In the genomic region with DNA sequence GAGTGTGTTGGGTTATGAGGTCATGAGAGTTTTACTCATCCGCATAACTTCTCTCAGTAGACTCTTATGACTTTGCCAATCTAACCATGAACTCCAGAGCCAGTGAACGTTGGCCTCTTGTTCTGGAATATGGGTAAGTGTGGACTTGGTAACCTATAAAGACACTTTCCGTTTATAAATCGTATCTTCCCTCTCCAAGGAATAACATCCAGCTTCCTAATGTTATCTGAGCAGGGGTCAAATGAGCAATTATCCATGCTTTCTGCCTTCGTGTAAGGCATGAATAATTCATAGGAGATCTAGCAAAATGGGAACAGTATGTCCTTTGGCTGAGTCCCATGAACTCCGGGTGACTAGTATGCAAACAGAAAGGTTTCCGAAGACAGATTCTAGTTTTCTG, we compare ENCODE assay signal across 23 mouse cellular contexts. TPM values are rescaled to one million over a fixed set of nuclear protein-coding genes. Genes with fewer than 3 reads are reported as not detected.
DNase-seq lines count a peak whose midpoint lies in the region; ATAC-seq and TF ChIP-seq lines count a peak whose summit lies in the region.
"Had no signal": no experiment of that assay in that cellular context is flagged by ENCODE, and none has a peak within 500 bp of the region (broad histone marks: within the 10 kb centered on the region; RNA-seq: fewer than 3 reads in every experiment).

No protein-coding gene starts in this region.

- H3K27ac ChIP-seq in hindbrain, postnatal 0 days: no peak overlapping the region
- no peak overlapping the region for H3K27ac ChIP-seq in hindbrain, embryonic 11.5 days (ENCODE audit: low read depth, low read length)
- no peak overlapping the region for H3K27ac ChIP-seq in kidney, embryonic 15.5 days
- peak overlapping the region; percentile 36 for H3K27ac ChIP-seq in kidney, postnatal 0 days
- H3K27ac ChIP-seq: embryonic facial prominence, embryonic 12.5 days; forebrain, embryonic 15.5 days; hindbrain, embryonic 10.5 days had no signal

- no peaks in the 10 kb centered on the region for H3K36me3 ChIP-seq in hindbrain, postnatal 0 days (ENCODE audit: insufficient read depth, low read length)
- no peaks in the 10 kb centered on the region for H3K36me3 ChIP-seq in hindbrain, embryonic 11.5 days (ENCODE audit: control insufficient read depth, insufficient read depth, low read length)
- H3K36me3 ChIP-seq in kidney, embryonic 15.5 days: no peaks in the 10 kb centered on the region
- H3K36me3 ChIP-seq in kidney, postnatal 0 days (ENCODE audit: insufficient read depth, low read length): no peaks in the 10 kb centered on the region
- H3K36me3 ChIP-seq: embryonic facial prominence, embryonic 12.5 days; forebrain, embryonic 15.5 days; G1E; hindbrain, embryonic 10.5 days had no signal

- no peak for ATAC-seq in hindbrain, postnatal 0 days
- ATAC-seq in hindbrain, embryonic 11.5 days (ENCODE audit: low FRiP score): no peak
- ATAC-seq in kidney, embryonic 15.5 days (replicated peaks; ENCODE audit: low FRiP score): no peak
- ATAC-seq in kidney, postnatal 0 days (replicated peaks; ENCODE audit: low FRiP score, low read depth): peak; percentile 73
- ATAC-seq: CD4-positive, CD25-positive, alpha-beta regulatory T cell, adult 4 months; forebrain, embryonic 15.5 days had no signal

- H3K4me1 ChIP-seq in hindbrain, postnatal 0 days (ENCODE audit: insufficient read depth, low read length): no peaks in the 10 kb centered on the region
- H3K4me1 ChIP-seq in hindbrain, embryonic 11.5 days (replicated peaks; ENCODE audit: control insufficient read depth, insufficient read depth, low read length): no peaks in the 10 kb centered on the region
- H3K4me1 ChIP-seq in kidney, embryonic 15.5 days: 0 out of 2 replicates have a peak, but pooled peaks cover 3% of the 10 kb centered on the region
- no peaks in the 10 kb centered on the region for H3K4me1 ChIP-seq in kidney, postnatal 0 days (replicated peaks; ENCODE audit: insufficient read depth, low read length)
- H3K4me1 ChIP-seq: embryonic facial prominence, embryonic 12.5 days; forebrain, embryonic 15.5 days; hindbrain, embryonic 10.5 days had no signal

- no peak overlapping the region for H3K9ac ChIP-seq in hindbrain, postnatal 0 days (replicated peaks; ENCODE audit: low read length)
- H3K9ac ChIP-seq in hindbrain, embryonic 11.5 days (ENCODE audit: low read depth, low read length): no peak overlapping the region
- no peak overlapping the region for H3K9ac ChIP-seq in kidney, embryonic 15.5 days
- no peak overlapping the region for H3K9ac ChIP-seq in kidney, postnatal 0 days (ENCODE audit: low read depth, low read length)
- H3K9ac ChIP-seq: embryonic facial prominence, embryonic 12.5 days; forebrain, embryonic 15.5 days had no signal

- no peak for TF ChIP-seq CTCF in hindbrain, postnatal 0 days (IDR thresholded peaks at IDR 0.05; ENCODE audit: low read depth)
- no peak for TF ChIP-seq CTCF in kidney, postnatal 0 days (IDR thresholded peaks at IDR 0.05; ENCODE audit: low read depth)

- H3K4me2 ChIP-seq in hindbrain, postnatal 0 days (ENCODE audit: low read depth, low read length): no peak overlapping the region
- no peak overlapping the region for H3K4me2 ChIP-seq in hindbrain, embryonic 11.5 days (replicated peaks; ENCODE audit: low read depth, low read length)
- no peak overlapping the region for H3K4me2 ChIP-seq in kidney, embryonic 15.5 days
- no peak overlapping the region for H3K4me2 ChIP-seq in kidney, postnatal 0 days (ENCODE audit: low read length)
- H3K4me2 ChIP-seq: embryonic facial prominence, embryonic 12.5 days; forebrain, embryonic 15.5 days; heart, embryonic 11.5 days had no signal

- peak; percentile 29 for DNase-seq in hindbrain, postnatal 0 days (ENCODE audit: low spot score)
- no peak for DNase-seq in hindbrain, embryonic 11.5 days (ENCODE audit: low spot score)
- DNase-seq in kidney, adult 8-10 months: peak; percentile 75 to 87
- peak; percentile 32 for DNase-seq in kidney, postnatal 0 days (ENCODE audit: low spot score)
- peak; percentile 74 to 90 for DNase-seq in kidney, postnatal 36 days
- DNase-seq in urinary bladder, postnatal 25 days (ENCODE audit: low spot score): no peak
- DNase-seq: adrenal gland, postnatal 14 days; B cell, adult 2 months; cerebellum, adult 11-12 months; cerebellum, adult 9-10 months; cerebellum, postnatal 25 days; gastrocnemius, postnatal 10 days; heart, adult 18-20 months had no signal

- H3K4me3 ChIP-seq in hindbrain, postnatal 0 days (ENCODE audit: low read length): no peak overlapping the region
- no peak overlapping the region for H3K4me3 ChIP-seq in hindbrain, embryonic 11.5 days (ENCODE audit: low read depth, low read length)
- no peak overlapping the region for H3K4me3 ChIP-seq in kidney, embryonic 15.5 days (replicated peaks)
- no peak overlapping the region for H3K4me3 ChIP-seq in kidney, postnatal 0 days (replicated peaks; ENCODE audit: low read depth, low read length)
- H3K4me3 ChIP-seq: embryonic facial prominence, embryonic 12.5 days; forebrain, embryonic 15.5 days; hindbrain, embryonic 10.5 days had no signal

- WGBS in hindbrain, postnatal 0 days: 43% methylated on average over 7 of the region's 7 CpGs
- WGBS in hindbrain, embryonic 11.5 days: 67% methylated on average over 7 of the region's 7 CpGs
- 77% methylated on average over 7 of the region's 7 CpGs for WGBS in kidney, embryonic 15.5 days
- 55% methylated on average over 7 of the region's 7 CpGs for WGBS in kidney, postnatal 0 days

- H3K27me3 ChIP-seq in hindbrain, postnatal 0 days (ENCODE audit: insufficient read depth, low read length): no peaks in the 10 kb centered on the region
- H3K27me3 ChIP-seq in hindbrain, embryonic 11.5 days (ENCODE audit: control insufficient read depth, insufficient read depth, low read length): no peaks in the 10 kb centered on the region
- no peaks in the 10 kb centered on the region for H3K27me3 ChIP-seq in kidney, embryonic 15.5 days
- no peaks in the 10 kb centered on the region for H3K27me3 ChIP-seq in kidney, postnatal 0 days (ENCODE audit: insufficient read depth, low read length)
- H3K27me3 ChIP-seq: embryonic facial prominence, embryonic 12.5 days; forebrain, embryonic 15.5 days had no signal

- H3K9me3 ChIP-seq in hindbrain, postnatal 0 days (ENCODE audit: low read length): no peaks in the 10 kb centered on the region
- no peaks in the 10 kb centered on the region for H3K9me3 ChIP-seq in hindbrain, embryonic 11.5 days (ENCODE audit: control insufficient read depth, low read length)
- no peaks in the 10 kb centered on the region for H3K9me3 ChIP-seq in kidney, embryonic 15.5 days (replicated peaks)
- H3K9me3 ChIP-seq in kidney, postnatal 0 days (replicated peaks; ENCODE audit: low read length): no peaks in the 10 kb centered on the region
- H3K9me3 ChIP-seq: embryonic facial prominence, embryonic 12.5 days; forebrain, embryonic 15.5 days; G1E; hindbrain, embryonic 10.5 days had no signal

RNA-seq across cellular contexts. Expression of gene Helt, which starts 22.7 kb away (rescaled TPM):
- total RNA-seq in hindbrain, postnatal 0 days (2014; rRNA removed): 0.52 TPM in 1 of 2 replicates, not detected in the other
- polyA plus RNA-seq in hindbrain, postnatal 0 days (2015; fragmentation: Nextera tagmentation; extraction: Ambion mirVana): 0.11 and 0.15 TPM in 2 replicates
- 0.60 and 1.1 TPM in 2 replicates for polyA plus RNA-seq in hindbrain, embryonic 11.5 days (2014; fragmentation: Nextera tagmentation; extraction: Ambion mirVana)
- polyA plus RNA-seq in kidney, embryonic 15.5 days (2015; fragmentation: Nextera tagmentation; extraction: Ambion mirVana): not detected in 2 replicates
- polyA plus RNA-seq in kidney, postnatal 0 days (2015; fragmentation: Nextera tagmentation; extraction: Ambion mirVana): not detected in 2 replicates
- total RNA-seq: adrenal gland, adult 18-20 months; adrenal gland, postnatal 14 days; gastrocnemius, postnatal 4 days had no signal
- polyA plus RNA-seq: CD4-positive, CD25-positive, alpha-beta regulatory T cell, adult 4 months; G1E; heart, embryonic 11.5 days; heart, embryonic 16.5 days had no signal

Comparison
In these comparisons a context has a peak if more than half of its experiments do, and no peak if none do; other contexts are left out.
1. DNase-seq: peak in hindbrain, postnatal 0 days (single experiment), kidney, adult 8-10 months (2 of 2), kidney, postnatal 0 days (single experiment) and kidney, postnatal 36 days (2 of 2); none in hindbrain, embryonic 11.5 days (single experiment) and urinary bladder, postnatal 25 days (single experiment).